Mouse (Mus musculus): ENCODE measurements around the gene Adamtsl2.

Gene Adamtsl2

DNA sequence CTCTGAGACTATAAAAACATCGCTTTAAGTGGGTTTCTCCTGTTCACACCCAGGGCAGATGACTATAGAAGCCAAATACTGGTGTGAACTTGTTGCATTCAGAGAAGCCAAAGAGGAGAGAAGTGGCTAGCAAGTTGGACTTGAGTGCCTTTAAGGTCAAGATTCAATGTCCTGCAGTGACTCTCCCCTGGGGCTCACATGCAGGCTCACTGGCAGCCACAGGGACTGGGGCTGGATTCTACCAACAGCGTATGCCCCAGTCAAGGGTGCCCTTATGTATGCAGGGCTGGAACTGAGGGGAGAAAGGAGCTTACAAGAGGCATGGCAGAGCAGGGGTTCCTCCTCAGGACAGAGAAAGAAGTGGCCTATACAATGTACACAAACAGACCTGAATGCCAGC lies 40.6 kb downstream of the Adamtsl2 start:
- no peak for DNase-seq (ENCODE audit: low spot score)

DNA sequence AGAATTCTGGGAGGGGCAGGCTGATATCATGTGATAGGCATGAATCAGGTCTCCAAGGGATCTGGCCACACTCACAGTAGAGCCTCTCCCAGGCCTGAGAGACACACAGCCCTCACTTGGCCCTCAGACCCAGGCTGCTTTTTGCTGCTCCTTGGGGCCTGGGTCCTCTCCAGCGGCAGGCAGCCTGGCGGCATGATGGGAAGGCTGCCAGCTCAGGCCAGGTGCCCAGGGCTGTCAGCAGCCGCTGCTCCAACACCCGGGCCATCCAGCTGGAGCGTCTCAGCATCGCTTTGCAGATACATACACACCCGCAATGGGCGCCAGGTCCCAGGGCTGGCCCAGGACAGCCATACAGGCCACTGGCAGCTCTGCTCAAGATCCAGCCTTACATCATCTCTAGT lies 41.1 kb downstream of the Adamtsl2 start:
- peak; percentile 43 for DNase-seq (ENCODE audit: low spot score)

DNA sequence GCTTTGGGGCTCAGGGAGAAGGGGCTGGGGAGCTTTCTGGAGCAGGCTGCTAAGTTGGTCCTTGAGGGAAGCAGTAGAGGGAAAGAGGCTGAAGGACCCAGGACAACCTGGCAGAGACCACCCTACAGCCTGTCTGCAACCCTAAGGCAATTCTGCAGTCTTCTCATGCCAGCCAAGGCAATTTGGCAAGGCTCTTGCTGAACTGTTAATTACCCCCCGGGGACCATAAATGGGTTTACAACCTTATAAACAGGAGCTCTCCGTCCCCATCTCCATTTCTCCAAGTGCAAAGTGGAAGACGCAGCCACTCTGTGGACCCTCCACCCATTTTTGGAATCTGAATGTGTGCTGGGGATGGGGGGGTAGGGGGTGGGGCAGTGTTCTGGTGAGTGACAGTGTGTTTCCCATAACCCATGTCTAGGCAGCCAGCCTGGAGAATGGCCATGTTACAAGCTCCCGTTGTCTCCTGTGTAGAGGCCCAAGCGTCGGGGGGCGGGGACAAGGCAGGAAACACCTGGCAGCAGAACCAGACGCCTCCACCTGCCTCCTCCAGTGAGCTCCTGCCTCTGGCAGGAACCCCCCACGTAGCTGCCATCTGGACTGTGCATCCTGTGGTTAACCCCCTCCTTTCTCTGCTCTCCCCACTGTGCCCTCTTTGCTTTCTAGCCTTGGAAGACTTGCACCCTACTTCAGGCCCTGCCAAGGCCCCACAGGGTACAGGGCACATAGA lies 42.6 kb downstream of the Adamtsl2 start:
- peak; percentile 12 for DNase-seq (ENCODE audit: low spot score)

DNA sequence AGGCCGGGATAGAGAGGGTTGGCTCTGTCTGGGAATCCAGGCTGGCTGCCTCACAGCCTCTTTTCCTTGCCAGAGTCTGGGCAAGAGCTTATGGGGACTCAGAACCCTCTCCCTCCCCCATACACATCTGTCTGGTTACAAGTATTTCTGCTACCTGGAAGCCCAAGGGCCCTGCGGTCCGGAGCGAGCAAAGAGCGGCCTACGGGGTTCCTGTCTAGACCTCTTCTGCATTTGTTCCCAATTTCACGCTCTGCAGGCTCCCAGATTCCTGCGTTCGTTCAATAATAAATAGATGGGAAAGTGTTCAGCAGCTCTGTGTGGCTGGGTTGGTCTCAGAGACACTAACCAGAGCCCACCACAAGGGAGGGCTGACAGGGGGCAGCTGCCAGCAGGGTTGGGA lies 43.4 kb downstream of the Adamtsl2 start:
- DNase-seq (ENCODE audit: low spot score) = no peak

DNA sequence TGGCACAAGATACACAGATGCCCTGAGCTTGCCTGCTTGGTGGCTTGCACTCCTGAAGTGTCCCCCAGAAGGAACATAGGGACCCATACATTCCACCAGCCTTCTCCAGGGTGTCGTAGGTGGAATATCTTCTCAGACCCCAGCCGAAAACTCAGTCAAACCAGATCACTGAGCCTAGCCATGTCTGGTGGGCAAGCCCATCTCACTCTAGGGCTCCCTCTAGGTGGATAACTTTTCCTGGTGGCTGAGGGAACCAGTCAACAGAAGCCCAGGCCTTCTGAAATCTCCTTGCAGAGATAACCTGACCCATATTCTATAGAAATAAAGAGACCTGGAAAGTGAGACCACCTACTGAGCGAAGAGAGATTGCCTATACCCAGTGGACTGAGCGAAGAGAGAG lies 43.9 kb downstream of the Adamtsl2 start:
- no peak for DNase-seq (ENCODE audit: low spot score)

DNA sequence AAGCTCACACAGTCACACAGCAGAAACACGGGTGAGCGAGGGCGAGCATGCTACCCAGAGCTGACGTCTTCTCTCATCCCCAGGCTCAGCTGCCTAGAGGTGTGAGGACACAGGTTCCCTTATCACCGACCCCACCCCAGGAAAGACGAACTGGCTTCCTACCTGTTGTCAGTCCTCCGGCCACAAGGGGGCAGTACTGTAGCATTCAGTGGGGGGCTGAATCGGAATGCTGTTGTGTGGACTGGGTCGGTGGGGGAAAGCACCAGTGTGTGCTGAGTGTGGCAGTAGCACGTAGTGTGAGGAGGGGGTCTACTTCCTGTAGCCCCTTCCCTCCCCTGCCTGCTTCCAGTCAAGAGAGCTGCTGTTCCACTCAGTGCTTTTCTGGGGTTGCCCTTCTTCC lies 46.8 kb downstream of the Adamtsl2 start:
- peak; percentile 42 for DNase-seq (ENCODE audit: low spot score)

DNA sequence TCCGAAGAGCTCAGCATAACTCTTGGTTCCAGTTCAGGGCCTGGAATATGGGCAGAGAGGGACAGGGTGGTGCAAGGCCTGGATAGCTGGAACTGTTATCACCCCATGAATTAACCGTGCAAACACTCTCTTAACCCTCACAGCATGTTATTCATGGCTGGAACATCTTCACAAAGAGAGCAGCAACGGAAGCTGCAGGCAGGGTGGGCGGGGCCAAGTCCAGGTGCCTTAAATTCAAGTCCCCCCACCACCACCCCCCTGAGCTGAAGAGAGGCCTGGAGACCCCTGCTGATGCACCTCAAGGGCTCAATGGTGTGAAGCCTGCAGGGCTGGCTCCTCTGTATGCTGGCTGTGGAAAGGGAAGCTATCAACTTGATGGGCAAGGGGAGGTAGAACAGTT lies 47.3 kb downstream of the Adamtsl2 start:
- DNase-seq (ENCODE audit: low spot score) = no peak

DNA sequence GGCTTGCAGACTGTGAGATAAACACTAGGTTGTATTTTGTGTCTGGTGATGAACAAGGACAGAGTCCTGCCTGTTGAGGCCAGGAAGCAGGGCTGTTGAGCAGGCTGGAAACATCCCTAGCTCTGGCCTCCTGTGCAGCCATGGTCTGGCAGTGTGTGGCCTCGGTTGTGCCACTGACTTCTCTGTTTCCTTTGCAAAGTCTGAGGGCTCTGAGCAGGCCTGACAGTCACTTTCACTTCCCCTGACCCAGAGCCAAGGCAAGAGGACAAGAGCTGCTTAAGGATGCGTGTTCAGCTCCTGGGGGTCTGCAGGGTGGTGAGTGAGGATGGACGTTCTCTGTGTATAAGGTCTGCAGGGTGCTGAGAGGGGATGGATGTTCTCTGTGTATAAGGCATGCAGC lies 49.8 kb downstream of the Adamtsl2 start:
- no peak for DNase-seq (ENCODE audit: low spot score)

DNA sequence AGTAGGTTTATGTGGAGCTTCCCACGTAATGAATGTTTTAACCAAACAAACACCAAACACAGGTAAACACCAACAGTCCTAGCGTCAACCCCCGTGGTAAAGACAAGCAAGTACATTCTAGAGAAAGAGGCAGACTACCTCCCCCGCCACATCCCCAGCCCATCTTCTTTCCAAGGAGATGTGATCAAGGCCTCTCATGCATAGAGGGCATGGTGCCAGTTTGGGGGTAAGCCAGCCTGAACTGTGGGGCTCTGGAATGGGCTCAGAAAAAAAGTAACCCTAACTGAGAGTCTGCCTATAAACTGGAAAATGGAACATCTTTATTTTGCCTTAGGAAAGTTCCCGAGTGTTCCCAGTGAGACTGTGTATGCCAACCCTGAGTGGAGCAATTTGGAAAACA lies 56.8 kb downstream of the Adamtsl2 start:
- DNase-seq (ENCODE audit: low spot score) = no peak

DNA sequence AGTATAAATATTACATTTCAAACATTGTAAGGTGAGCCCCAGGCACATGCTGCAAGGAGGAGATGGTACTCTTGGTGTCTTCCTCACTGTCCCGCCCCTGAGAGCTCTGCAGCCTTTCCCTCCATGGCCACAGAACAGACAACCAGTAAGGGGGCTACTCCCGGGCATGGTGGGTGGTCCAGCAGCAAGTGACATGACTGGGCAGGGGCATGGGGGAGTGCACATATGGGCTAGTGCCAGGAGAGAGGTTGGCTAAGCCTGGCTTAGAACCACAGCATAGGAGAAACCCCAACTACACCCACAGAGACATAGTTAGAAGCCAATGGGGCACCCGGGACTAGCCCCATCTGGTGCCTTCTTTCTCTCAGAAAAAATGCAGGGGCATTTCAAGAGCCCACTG lies 57.2 kb downstream of the Adamtsl2 start:
- no peak for DNase-seq (ENCODE audit: low spot score)

DNA sequence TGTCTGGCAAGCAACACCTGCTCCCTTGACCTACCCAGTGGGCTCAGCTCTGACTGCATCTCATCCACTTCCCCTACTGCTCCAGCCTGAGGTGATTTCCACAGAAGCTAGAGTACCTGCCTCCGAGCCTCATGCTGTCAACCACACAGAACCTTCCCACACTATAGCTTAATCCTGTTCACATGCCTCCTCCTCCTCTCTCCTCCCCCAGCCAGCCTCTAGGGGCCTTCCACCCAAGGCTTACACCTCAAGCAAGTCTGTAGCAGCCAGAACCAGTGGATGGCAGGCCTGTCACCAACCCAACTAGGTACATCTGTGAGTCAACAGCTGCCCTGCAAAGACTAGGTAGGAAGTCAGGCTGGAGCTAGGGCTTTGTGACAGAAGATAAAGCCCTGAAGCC lies 57.6 kb downstream of the Adamtsl2 start:
- DNase-seq (ENCODE audit: low spot score) = no peak

DNA sequence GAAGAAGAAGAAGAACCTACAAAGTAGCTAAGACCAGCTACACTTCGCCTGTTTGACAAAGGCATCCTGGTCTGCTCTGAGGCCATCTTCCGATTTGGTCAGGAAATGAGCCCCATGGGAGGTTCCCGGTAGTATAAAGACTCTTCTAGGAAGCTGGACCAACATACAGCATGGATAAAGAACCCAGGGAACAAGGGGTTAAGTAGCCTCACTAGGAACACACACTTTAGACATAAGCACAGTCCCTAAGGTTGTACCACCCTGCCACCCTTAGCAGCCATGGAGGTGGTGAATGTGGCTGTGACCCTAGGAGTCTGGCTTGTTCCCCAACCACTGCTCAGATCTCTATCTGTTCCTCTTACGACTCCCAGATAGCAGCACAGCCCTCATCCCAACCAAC lies 59.2 kb downstream of the Adamtsl2 start:
- DNase-seq (ENCODE audit: low spot score) = no peak

DNA sequence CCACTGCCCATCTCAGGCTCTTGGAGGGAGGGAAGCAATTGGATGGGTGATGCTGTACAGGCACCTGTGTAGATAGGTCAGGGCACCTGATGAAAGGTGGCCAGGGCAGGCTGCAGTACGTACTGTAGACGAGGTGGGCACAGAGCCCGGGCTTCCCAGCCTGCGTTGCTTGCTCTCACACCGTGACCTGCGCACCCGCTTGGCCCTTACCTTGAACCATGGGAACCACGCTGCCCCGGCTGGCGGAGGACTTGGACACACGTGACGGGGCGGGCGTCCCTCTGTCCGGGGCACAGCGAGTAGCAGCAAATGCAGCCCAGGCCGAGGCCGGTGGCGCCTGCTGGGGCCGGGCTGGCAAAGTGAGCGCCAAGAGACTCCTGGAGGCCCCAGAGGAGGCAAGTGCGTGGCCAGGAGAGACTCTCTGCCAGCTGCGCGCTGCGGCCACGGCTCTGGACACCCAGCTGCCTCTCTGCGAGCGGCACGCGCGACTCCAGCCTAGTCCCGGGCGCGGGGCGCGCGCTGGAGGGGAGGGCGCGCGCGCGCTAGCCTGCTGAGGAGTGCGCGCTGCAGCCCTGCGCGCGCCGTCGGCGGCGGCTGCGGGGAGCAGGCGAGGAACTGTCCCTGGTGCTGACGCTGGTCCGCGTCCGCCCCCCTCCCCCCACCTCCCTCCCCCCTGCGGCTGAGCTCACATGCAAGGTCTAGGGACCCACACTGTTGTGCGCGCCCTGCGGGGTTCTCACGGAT lies 62.9 kb downstream of the Adamtsl2 start, which contains the start of gene Fam163b:
Gene Fam163b, minus strand, starts transcription at position 542 of the 744 bp plus-strand sequence.
- DNase-seq (ENCODE audit: low spot score) = no peak

DNA sequence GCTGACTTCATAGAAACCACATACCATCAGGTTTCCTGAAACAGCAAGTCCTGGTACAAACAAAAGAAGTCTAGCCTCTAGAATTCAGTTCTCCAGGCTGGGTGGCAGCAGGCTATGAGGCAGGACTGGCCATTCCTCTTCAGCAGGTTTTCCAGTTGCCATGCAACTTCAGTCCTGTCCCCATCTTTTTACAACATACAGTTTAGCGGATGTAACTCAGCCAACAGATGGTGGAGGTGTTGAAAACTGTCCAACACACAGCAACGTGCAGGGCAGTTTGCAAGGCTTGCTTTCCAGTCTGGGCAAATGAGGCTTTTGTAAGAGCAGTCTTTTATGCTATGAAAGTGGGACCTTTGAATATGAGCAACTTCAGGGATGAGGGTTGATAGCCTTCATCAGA lies 65.8 kb downstream of the Adamtsl2 start:
- DNase-seq (ENCODE audit: low spot score) = no peak

DNA sequence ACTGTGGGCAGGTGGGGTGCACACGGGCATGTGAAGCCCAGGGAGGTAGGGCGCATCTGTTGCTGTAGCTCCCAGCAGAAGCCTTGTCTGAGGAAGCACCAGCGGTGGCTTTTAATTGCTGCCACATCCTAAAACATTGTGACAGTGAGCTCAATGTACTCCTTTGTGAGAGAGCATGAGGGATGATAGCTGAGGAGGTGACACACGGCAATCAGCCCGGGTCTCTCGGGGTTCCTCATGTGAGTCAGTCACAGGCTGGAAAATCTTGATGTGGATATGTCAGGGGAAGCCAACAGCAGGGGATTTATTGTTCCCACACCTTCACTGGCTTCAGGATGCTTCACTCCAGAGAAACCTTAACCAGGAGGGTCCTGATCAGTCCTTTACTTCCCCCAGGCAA lies 67.7 kb downstream of the Adamtsl2 start:
- no peak for DNase-seq (ENCODE audit: low spot score)

DNA sequence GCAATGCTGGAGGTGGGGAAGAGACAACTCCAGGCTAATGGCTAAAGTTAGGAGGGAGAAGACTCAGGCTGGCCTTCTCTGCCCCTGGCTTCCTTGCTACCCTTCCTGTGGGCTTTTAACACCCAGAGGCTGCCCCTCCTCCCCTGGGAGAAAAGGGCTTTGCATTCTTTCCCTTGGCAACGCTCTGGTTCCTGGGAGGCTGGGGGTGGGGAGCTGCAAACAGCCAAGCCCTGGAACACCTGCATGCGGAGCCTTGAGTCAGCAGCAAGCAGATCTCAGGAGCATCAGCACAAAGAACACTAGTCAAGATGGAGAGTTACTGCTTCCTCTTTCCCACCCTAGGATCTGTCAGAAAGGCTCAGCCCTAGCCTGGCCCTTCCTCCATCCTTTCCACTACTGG lies 70.3 kb downstream of the Adamtsl2 start:
- no peak for DNase-seq (ENCODE audit: low spot score)

DNA sequence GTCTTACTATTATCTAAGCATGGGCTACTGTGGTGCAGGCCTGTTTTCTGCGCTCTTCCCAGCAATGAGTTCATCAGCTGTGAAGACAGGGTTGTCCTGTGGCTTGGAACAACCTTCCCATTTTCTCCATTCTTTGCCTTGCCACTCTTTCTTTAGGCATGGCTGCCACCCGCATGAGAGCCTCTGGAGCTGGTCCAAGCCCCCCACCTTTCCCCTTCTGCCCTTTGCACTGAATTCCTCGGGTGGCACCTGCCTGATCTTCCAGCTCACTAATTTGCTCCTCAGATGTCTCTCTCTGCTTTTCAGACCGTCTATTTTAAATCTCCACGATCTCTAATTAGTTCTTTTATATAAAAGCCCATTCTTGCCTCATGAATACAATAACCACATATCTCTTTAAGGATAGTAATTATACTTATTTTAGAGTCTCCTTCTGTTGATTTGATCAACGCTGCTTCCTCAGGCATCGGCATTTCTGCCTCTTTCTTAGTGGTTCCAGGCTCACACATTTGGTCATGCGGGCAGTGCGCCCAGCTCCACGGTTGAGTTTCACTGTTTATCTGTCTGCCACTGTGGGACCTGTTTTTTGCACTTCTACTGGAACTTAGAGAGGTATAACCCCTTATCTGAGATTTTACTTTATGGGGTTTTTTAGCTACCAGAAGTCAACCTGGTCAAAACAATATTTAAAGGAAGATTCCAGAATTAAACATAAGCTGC lies 75.4 kb downstream of the Adamtsl2 start:
- no peak for DNase-seq (ENCODE audit: low spot score)

DNA sequence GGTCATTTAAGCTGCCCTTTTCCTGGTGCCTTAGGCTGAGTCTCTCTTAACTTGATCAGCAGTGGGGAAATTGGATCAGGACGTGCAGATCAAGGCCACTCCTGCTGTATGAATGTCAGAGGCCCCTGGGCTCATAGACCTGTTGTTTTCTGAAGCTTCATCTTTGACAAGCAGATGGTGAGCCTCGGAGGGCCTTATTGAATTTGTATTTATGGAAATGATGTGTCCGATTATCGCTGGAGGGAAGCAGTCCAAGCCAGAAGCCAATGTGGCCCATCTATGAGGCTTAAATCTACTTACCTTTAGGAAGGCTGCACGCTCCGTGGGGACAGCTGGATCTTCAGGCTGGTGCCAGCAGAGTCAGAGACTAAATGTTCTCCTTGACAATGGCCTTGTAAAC lies 77.4 kb downstream of the Adamtsl2 start:
- DNase-seq (ENCODE audit: low spot score) = no peak
